Mouse (Mus musculus) intestine, postnatal 0 days (tissue): ENCODE results near the gene Igf1r. TPM values are rescaled to one million over a fixed set of nuclear protein-coding genes. Genes with fewer than 3 reads are reported as not detected.

Experiments
- ATAC-seq: fragments of 200-750 bp; cut with Nextera tagmentation; 2 replicates; pipeline ENCODE4 v1.8.0; 2017; ENCODE audit warnings: mild to moderate bottlenecking, moderate TSS enrichment, moderate library complexity
- H3K27ac ChIP-seq: fragments of 300-500 bp; sonication (generic); 2 replicates; pipeline ENCODE4 v1.5.1; 2014; ENCODE audit warnings: mild to moderate bottlenecking, low read depth, low read length, moderate library complexity
- H3K27me3 ChIP-seq: fragments of 300-500 bp; sonication (generic); replicated peaks from 2 replicates; pipeline ENCODE4 v1.6.1; 2014; ENCODE audit warnings: low read length, mixed read lengths; ENCODE audit not compliant: control insufficient read depth, insufficient read depth
- H3K36me3 ChIP-seq: fragments of 300-500 bp; sonication (generic); 2 replicates; pipeline ENCODE4 v1.6.1; 2014; ENCODE audit warnings: mild to moderate bottlenecking, moderate library complexity; ENCODE audit not compliant: control insufficient read depth, insufficient read depth
- H3K4me1 ChIP-seq: fragments of 300-500 bp; sonication (generic); replicated peaks from 2 replicates; pipeline ENCODE4 v1.6.1; 2014; ENCODE audit warnings: antibody characterized with exemption, low read length, mixed read lengths; ENCODE audit not compliant: control insufficient read depth, insufficient read depth
- H3K4me2 ChIP-seq: fragments of 300-500 bp; sonication (generic); replicated peaks from 2 replicates; pipeline ENCODE4 v1.6.1; 2014; ENCODE audit warnings: low read depth, mild to moderate bottlenecking, moderate library complexity
- H3K4me3 ChIP-seq: fragments of 300-500 bp; sonication (generic); 2 replicates; pipeline ENCODE4 v1.5.1; 2014; ENCODE audit warnings: low read depth, low read length
- H3K9ac ChIP-seq: fragments of 300-500 bp; sonication (generic); 2 replicates; pipeline ENCODE4 v1.6.1; 2014; ENCODE audit warnings: mild to moderate bottlenecking, low read depth, low read length
- H3K9me3 ChIP-seq: fragments of 300-500 bp; sonication (generic); 2 replicates; pipeline ENCODE4 v1.6.1; 2016; ENCODE audit warnings: mixed run types; ENCODE audit not compliant: control insufficient read depth
- CTCF ChIP-seq: sonication (generic); IDR thresholded peaks from 2 replicates; pipeline ENCODE4 v1.5.1; 2016; ENCODE audit warnings: low read depth, mild to moderate bottlenecking, control low read depth, antibody characterized with exemption, moderate library complexity
- WGBS: fragments of 180-500 bp; shearing (Covaris S2); extraction: QIAGEN DNeasy Blood & Tissue Kit; methylation state at CpG from one replicate; pipeline ENCODE4 v1.1.7; 2014; 5-methylcytosine and 5-hydroxymethylcytosine counted together
- polyA plus RNA-seq: library from polyadenylated mRNA; unstranded; fragments of >200 nt; fragmentation: Nextera tagmentation; extraction: Ambion mirVana; gene quantifications from 2 replicates; pipeline ENCODE4 v1.2.1, GENCODE M21; 2015

Gene Igf1r
- polyA plus RNA-seq, 1 experiment from 2014 or later = 5.3 TPM

GRCm38 (mm10) chr7:67983451-67983850 lies 30.8 kb downstream of the Igf1r start:
- H3K4me1 ChIP-seq = no peaks in the 10 kb centered on the region
- ATAC-seq = no peak
- no peak overlapping the region for H3K4me3 ChIP-seq
- WGBS = 81% methylated on average over 7 of the region's 7 CpGs
- H3K36me3 ChIP-seq = no peaks in the 10 kb centered on the region
- no peaks in the 10 kb centered on the region for H3K27me3 ChIP-seq
- no peaks in the 10 kb centered on the region for H3K9me3 ChIP-seq
- no peak overlapping the region for H3K27ac ChIP-seq
- TF ChIP-seq CTCF = no peak
- no peak overlapping the region for H3K9ac ChIP-seq
- no peak overlapping the region for H3K4me2 ChIP-seq

DNA sequence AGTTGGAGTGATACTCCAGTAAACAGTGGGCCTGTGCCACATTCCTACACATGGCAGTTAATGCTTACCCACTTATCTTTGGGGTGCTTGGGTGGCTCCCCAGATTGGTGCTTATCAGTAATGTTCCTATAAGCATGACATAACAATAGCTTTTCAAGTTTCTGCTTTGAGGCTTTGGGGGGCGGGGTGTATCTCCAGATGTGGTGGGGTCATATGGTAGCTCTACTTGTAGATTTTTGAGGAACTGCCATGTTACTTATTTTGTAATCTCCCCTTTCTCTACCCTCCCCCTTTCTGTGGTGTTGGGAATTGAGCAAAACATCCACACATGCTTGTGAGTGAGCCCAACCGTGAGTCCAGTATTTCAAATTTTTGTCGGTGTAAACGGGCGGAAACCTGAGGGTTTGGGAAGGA lies 32.4 kb downstream of the Igf1r start:
- Histone ChIP-seq H3K36me3 (no peaks in the 10 kb centered on the region), H3K27me3 (no peaks in the 10 kb centered on the region), H3K4me2 (no peak overlapping the region), H3K27ac (no peak overlapping the region), H3K9me3 (no peaks in the 10 kb centered on the region), H3K4me3 (no peak overlapping the region), H3K9ac (no peak overlapping the region), H3K4me1 (no peaks in the 10 kb centered on the region)
- no peak for TF ChIP-seq CTCF
- 76% methylated on average over 5 of the region's 5 CpGs for WGBS
- ATAC-seq = no peak

DNA sequence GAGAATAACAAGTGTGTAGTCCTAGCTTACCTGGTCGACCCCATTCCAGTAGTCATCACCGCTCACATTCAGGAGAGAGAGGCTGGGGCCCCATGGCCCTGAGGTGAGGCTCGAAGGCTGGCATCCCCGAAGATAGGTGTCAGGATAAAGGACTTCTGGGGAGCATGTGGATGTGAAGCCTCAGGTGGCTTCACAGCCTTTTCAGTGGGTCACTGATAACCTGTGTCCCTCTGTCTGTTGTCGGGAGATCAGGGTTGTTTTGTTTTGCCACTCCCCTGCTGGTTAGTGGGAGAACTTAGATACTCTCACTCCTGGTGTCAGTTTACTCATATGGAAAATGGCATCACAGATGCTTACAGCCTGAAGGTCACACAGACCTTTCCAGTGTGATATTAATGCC lies 32.9 kb downstream of the Igf1r start:
- no peak overlapping the region for H3K4me3 ChIP-seq
- no peak overlapping the region for H3K4me2 ChIP-seq
- H3K27ac ChIP-seq = no peak overlapping the region
- no peaks in the 10 kb centered on the region for H3K27me3 ChIP-seq
- no peaks in the 10 kb centered on the region for H3K36me3 ChIP-seq
- no peak for ATAC-seq
- H3K9ac ChIP-seq = no peak overlapping the region
- no peaks in the 10 kb centered on the region for H3K4me1 ChIP-seq
- WGBS = 75% methylated on average over 5 of the region's 5 CpGs
- no peak for TF ChIP-seq CTCF
- H3K9me3 ChIP-seq = no peaks in the 10 kb centered on the region

GRCm38 (mm10) chr7:67986277-67986676 lies 33.6 kb downstream of the Igf1r start:
- H3K4me3 ChIP-seq = no peak overlapping the region
- WGBS = 71% methylated on average over 10 of the region's 10 CpGs
- H3K27ac ChIP-seq = no peak overlapping the region
- no peak overlapping the region for H3K9ac ChIP-seq
- ATAC-seq = no peak
- no peak overlapping the region for H3K4me2 ChIP-seq
- no peak for TF ChIP-seq CTCF
- H3K9me3 ChIP-seq = no peaks in the 10 kb centered on the region
- H3K27me3 ChIP-seq = no peaks in the 10 kb centered on the region
- no peaks in the 10 kb centered on the region for H3K4me1 ChIP-seq
- no peaks in the 10 kb centered on the region for H3K36me3 ChIP-seq

- 71% methylated on average over 11 of the region's 11 CpGs for WGBS
These were observed 34.2 kb downstream of the Igf1r start for GRCm38 (mm10) chr7:67986816-67987215.

DNA sequence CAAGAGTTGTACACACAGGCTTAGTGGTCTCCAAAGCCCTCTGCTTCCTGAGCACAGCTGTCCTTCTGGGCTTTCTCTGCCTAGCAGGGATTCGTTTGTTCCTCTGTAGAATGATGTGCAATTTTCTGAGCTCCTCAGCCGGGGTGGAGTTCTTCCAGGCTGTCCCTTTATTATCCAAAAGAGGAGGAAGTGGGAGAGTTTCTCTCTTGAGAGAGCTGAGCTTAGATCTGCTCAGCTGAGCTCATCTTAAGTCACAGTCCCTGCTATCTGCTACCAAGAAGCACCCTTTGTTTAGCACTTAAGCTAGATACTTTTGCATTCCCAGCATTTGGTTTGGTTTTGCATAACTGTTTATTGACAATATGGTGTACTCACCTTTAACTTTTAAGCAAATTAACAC lies 36.7 kb downstream of the Igf1r start:
- no peak for TF ChIP-seq CTCF
- 41% methylated on average over 2 of the region's 2 CpGs for WGBS

More at GRCm38 (mm10) chr7:67986816-67987215, 34.2 kb downstream of the Igf1r start:
- no peak overlapping the region for H3K4me2 ChIP-seq
- ATAC-seq = no peak
- no peak overlapping the region for H3K4me3 ChIP-seq
- H3K9me3 ChIP-seq = no peaks in the 10 kb centered on the region
- no peaks in the 10 kb centered on the region for H3K4me1 ChIP-seq
- no peaks in the 10 kb centered on the region for H3K27me3 ChIP-seq
- H3K36me3 ChIP-seq = no peaks in the 10 kb centered on the region
- TF ChIP-seq CTCF = no peak
- no peak overlapping the region for H3K9ac ChIP-seq
- no peak overlapping the region for H3K27ac ChIP-seq

DNA sequence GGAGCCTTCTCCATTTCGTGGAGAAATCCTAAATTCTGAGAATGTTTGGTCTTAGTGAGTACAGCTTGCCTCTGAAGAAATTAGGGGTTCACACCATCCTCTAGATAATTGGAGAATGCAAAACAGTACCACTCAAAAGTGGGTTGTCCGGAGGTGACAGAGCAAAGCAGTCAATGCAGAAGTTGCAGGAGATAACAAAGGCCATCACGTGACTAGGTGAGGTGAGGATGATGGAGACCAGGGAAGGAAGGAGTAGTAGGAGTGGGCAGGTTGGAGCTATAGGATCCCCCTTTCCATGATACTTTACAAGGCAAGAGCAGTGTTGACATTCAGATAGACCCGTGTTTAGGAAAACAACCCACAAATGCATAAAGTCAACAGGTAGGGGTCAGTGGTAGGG lies 41.0 kb downstream of the Igf1r start:
- no peak overlapping the region for H3K27ac ChIP-seq
- WGBS = 87% methylated on average over 4 of the region's 4 CpGs
- no peak overlapping the region for H3K9ac ChIP-seq
- no peak overlapping the region for H3K4me3 ChIP-seq
- no peaks in the 10 kb centered on the region for H3K27me3 ChIP-seq
- no peak for ATAC-seq
- H3K4me2 ChIP-seq = no peak overlapping the region
- H3K4me1 ChIP-seq = 0 out of 2 replicates have a peak, but pooled peaks cover 2% of the 10 kb centered on the region
- TF ChIP-seq CTCF = no peak
- no peaks in the 10 kb centered on the region for H3K36me3 ChIP-seq
- H3K9me3 ChIP-seq = no peaks in the 10 kb centered on the region

More for the DNA sequence above, 36.7 kb downstream of the Igf1r start:
- H3K36me3 ChIP-seq = no peaks in the 10 kb centered on the region
- H3K4me2 ChIP-seq = no peak overlapping the region
- H3K9ac ChIP-seq = no peak overlapping the region
- H3K4me1 ChIP-seq = no peaks in the 10 kb centered on the region
- no peak overlapping the region for H3K27ac ChIP-seq
- H3K9me3 ChIP-seq = no peaks in the 10 kb centered on the region
- no peak overlapping the region for H3K4me3 ChIP-seq
- H3K27me3 ChIP-seq = no peaks in the 10 kb centered on the region
- no peak for ATAC-seq
